Mouse (Mus musculus): ENCODE data around the gene Ufd1. TPM values are rescaled to one million over a fixed set of nuclear protein-coding genes. Genes with fewer than 3 reads are reported as not detected.

Ufd1 gene
- total and polyA plus RNA-seq, 2 experiments from 2014 or later: 53.3 to 114 TPM

- 89% methylated on average over 10 of the region's 10 CpGs for WGBS
- Histone ChIP-seq H3K9ac (replicated peaks; ENCODE audit: low read length) (no peak overlapping the region), H3K36me3 (ENCODE audit: insufficient read depth, low read length) (no peaks in the 10 kb centered on the region), H3K4me3 (ENCODE audit: low read length) (no peak overlapping the region), H3K27ac (no peak overlapping the region), H3K4me2 (ENCODE audit: low read depth, low read length) (no peak overlapping the region), H3K9me3 (ENCODE audit: low read length) (no peaks in the 10 kb centered on the region), H3K27me3 (ENCODE audit: insufficient read depth, low read length) (no peaks in the 10 kb centered on the region), H3K4me1 (ENCODE audit: insufficient read depth, low read length) (no peaks in the 10 kb centered on the region)
- TF ChIP-seq CTCF (IDR thresholded peaks at IDR 0.05; ENCODE audit: low read depth): no peak
- no peak for DNase-seq (ENCODE audit: low spot score)
- ATAC-seq: peak; percentile 55
Observed at GRCm38 (mm10) chr16:18786652-18787051, 24.9 kb upstream of the Ufd1 start.

GRCm38 (mm10) chr16:18788627-18789406, 22.8 kb upstream of the Ufd1 start:
- Histone ChIP-seq H3K27me3 (ENCODE audit: insufficient read depth, low read length) (no peaks in the 10 kb centered on the region), H3K27ac (no peak overlapping the region), H3K9ac (replicated peaks; ENCODE audit: low read length) (no peak overlapping the region), H3K4me1 (ENCODE audit: insufficient read depth, low read length) (no peaks in the 10 kb centered on the region), H3K9me3 (ENCODE audit: low read length) (no peaks in the 10 kb centered on the region), H3K36me3 (ENCODE audit: insufficient read depth, low read length) (no peaks in the 10 kb centered on the region), H3K4me2 (ENCODE audit: low read depth, low read length) (no peak overlapping the region), H3K4me3 (ENCODE audit: low read length) (no peak overlapping the region)
- ATAC-seq (no peak), DNase-seq (ENCODE audit: low spot score) (no peak)
- no peak for TF ChIP-seq CTCF (IDR thresholded peaks at IDR 0.05; ENCODE audit: low read depth)
- WGBS: 90% methylated on average over 10 of the region's 10 CpGs

GRCm38 (mm10) chr16:18795223-18795899, 16.2 kb upstream of the Ufd1 start:
- H3K4me2 ChIP-seq (ENCODE audit: low read depth, low read length): no peak overlapping the region
- DNase-seq (ENCODE audit: low spot score) (no peak), ATAC-seq (no peak)
- H3K4me3 ChIP-seq (ENCODE audit: low read length): no peak overlapping the region
- WGBS: 82% methylated on average over 11 of the region's 11 CpGs
- no peaks in the 10 kb centered on the region for H3K27me3 ChIP-seq (ENCODE audit: insufficient read depth, low read length)
- no peaks in the 10 kb centered on the region; the same call in 1 of the 2 replicates for H3K36me3 ChIP-seq (ENCODE audit: insufficient read depth, low read length)
- H3K9me3 ChIP-seq (ENCODE audit: low read length): no peaks in the 10 kb centered on the region
- TF ChIP-seq CTCF (IDR thresholded peaks at IDR 0.05; ENCODE audit: low read depth): no peak
- H3K27ac ChIP-seq: no peak overlapping the region
- no peak overlapping the region for H3K9ac ChIP-seq (replicated peaks; ENCODE audit: low read length)
- no peaks in the 10 kb centered on the region for H3K4me1 ChIP-seq (ENCODE audit: insufficient read depth, low read length)

- no peaks in the 10 kb centered on the region for H3K27me3 ChIP-seq (ENCODE audit: insufficient read depth, low read length)
- 65% methylated on average over 7 of the region's 7 CpGs for WGBS
- no peaks in the 10 kb centered on the region; the same call in 1 of the 2 replicates for H3K36me3 ChIP-seq (ENCODE audit: insufficient read depth, low read length)
- no peak for DNase-seq (ENCODE audit: low spot score)
- TF ChIP-seq CTCF (IDR thresholded peaks at IDR 0.05; ENCODE audit: low read depth): no peak
- H3K4me1 ChIP-seq (ENCODE audit: insufficient read depth, low read length): no peaks in the 10 kb centered on the region
- H3K9me3 ChIP-seq (ENCODE audit: low read length): no peaks in the 10 kb centered on the region
- H3K4me3 ChIP-seq (ENCODE audit: low read length): no peak overlapping the region
- no peak overlapping the region for H3K27ac ChIP-seq
- H3K4me2 ChIP-seq (ENCODE audit: low read depth, low read length): no peak overlapping the region
- no peak overlapping the region for H3K9ac ChIP-seq (replicated peaks; ENCODE audit: low read length)
- no peak for ATAC-seq
Observed at GRCm38 (mm10) chr16:18796645-18797044, 14.9 kb upstream of the Ufd1 start.

- Histone ChIP-seq H3K4me3 (ENCODE audit: low read length) (no peak overlapping the region), H3K36me3 (ENCODE audit: insufficient read depth, low read length) (no peaks in the 10 kb centered on the region; the same call in 1 of the 2 replicates), H3K9me3 (ENCODE audit: low read length) (no peaks in the 10 kb centered on the region), H3K27me3 (ENCODE audit: insufficient read depth, low read length) (no peaks in the 10 kb centered on the region), H3K27ac (no peak overlapping the region), H3K4me1 (ENCODE audit: insufficient read depth, low read length) (no peaks in the 10 kb centered on the region), H3K9ac (replicated peaks; ENCODE audit: low read length) (no peak overlapping the region), H3K4me2 (ENCODE audit: low read depth, low read length) (no peak overlapping the region)
- DNase-seq (ENCODE audit: low spot score) (no peak), ATAC-seq (no peak)
- WGBS: 91% methylated on average over 5 of the region's 5 CpGs
- no peak for TF ChIP-seq CTCF (IDR thresholded peaks at IDR 0.05; ENCODE audit: low read depth)
Observed at GRCm38 (mm10) chr16:18798151-18798550, 13.4 kb upstream of the Ufd1 start.

- WGBS: 64% methylated on average over 2 of the region's 2 CpGs
- Histone ChIP-seq H3K9me3 (ENCODE audit: low read length) (no peaks in the 10 kb centered on the region), H3K27ac (no peak overlapping the region), H3K4me1 (ENCODE audit: insufficient read depth, low read length) (no peaks in the 10 kb centered on the region), H3K27me3 (ENCODE audit: insufficient read depth, low read length) (no peaks in the 10 kb centered on the region), H3K4me2 (ENCODE audit: low read depth, low read length) (no peak overlapping the region), H3K36me3 (ENCODE audit: insufficient read depth, low read length) (no peaks in the 10 kb centered on the region; the same call in 1 of the 2 replicates), H3K9ac (replicated peaks; ENCODE audit: low read length) (no peak overlapping the region), H3K4me3 (ENCODE audit: low read length) (no peak overlapping the region)
- peak; percentile 91 for TF ChIP-seq CTCF (IDR thresholded peaks at IDR 0.05; ENCODE audit: low read depth)
- DNase-seq (ENCODE audit: low spot score) (peak; percentile 75), ATAC-seq (peak; percentile 80)
Observed at GRCm38 (mm10) chr16:18798841-18799240, 12.7 kb upstream of the Ufd1 start.

Data from hindbrain, postnatal 0 days (tissue).